ENCODE assay signal across 11 mouse cellular contexts in the genomic region with DNA sequence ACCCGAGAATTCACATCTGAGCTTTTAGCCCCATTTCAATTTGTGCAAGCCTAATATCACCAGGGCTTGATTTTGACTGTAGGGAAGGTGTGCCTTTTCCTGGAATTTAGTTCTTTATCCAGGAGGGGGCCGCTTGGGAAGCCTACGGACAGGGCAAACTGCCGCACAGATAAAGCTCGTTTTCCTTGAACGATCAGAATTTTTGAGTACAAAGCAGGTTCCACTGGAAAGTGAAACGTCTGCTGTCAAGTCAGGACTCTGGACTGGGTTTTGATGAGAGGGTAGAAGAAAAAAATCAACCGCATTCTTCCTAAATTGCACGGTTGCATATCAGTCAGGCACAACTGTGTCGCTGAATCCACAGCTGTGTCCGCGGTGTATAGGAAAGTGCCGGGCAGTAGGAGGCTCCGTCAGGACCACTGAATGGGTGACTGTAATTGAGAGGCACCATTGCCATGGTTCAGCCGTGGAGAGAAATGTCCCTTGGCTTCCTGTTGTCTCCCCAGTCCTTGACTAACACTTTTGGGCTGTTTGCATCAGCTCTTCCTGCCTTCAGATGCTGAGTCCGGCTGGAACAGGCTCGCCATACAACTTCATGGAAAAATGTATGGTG. TPM values are rescaled to one million over a fixed set of nuclear protein-coding genes. Genes with fewer than 3 reads are reported as not detected.
A peak's percentile ranks its signal among the peaks of the same experiment; 100 is the strongest.
DNase-seq lines count a peak whose midpoint lies in the region; ATAC-seq lines count a peak whose summit lies in the region.
"Had no signal": no experiment of that assay in that cellular context is flagged by ENCODE, and none has a peak within 500 bp of the region (broad histone marks: within the 10 kb centered on the region; RNA-seq: fewer than 3 reads in every experiment).

No protein-coding gene starts in this region.

- H3K9ac ChIP-seq in heart, embryonic 15.5 days: no peak overlapping the region
- peak overlapping the region; percentile 47 for H3K9ac ChIP-seq in forebrain, embryonic 14.5 days (ENCODE audit: low read length)
- peak overlapping the region; percentile 29; the same call in 1 of the 2 replicates for H3K9ac ChIP-seq in midbrain, embryonic 13.5 days (replicated peaks)

- no peak overlapping the region for H3K27ac ChIP-seq in heart, embryonic 15.5 days
- no peak overlapping the region for H3K27ac ChIP-seq in embryonic facial prominence, embryonic 10.5 days (replicated peaks)
- H3K27ac ChIP-seq in forebrain, embryonic 14.5 days (ENCODE audit: low read depth, low read length): peak overlapping the region; percentile 49
- H3K27ac ChIP-seq in midbrain, embryonic 13.5 days: peak overlapping the region; percentile 70

- H3K4me3 ChIP-seq in heart, embryonic 15.5 days: 0 out of 2 replicates have a peak overlapping the region, but pooled peaks have one; percentile 12
- H3K4me3 ChIP-seq in embryonic facial prominence, embryonic 10.5 days: peak overlapping the region; percentile 41
- H3K4me3 ChIP-seq in forebrain, embryonic 14.5 days (ENCODE audit: low read depth, low read length): peak overlapping the region; percentile 16; the same call in 1 of the 2 replicates
- peak overlapping the region; percentile 17 for H3K4me3 ChIP-seq in midbrain, embryonic 13.5 days (replicated peaks)

- H3K27me3 ChIP-seq in heart, embryonic 15.5 days: peaks cover 10% of the 10 kb centered on the region
- peaks cover 5% of the 10 kb centered on the region; the same call in 1 of the 2 replicates for H3K27me3 ChIP-seq in embryonic facial prominence, embryonic 10.5 days (replicated peaks; ENCODE audit: low read depth, poor library complexity, severe bottlenecking)
- H3K27me3 ChIP-seq in forebrain, embryonic 14.5 days (replicated peaks; ENCODE audit: control insufficient read depth, insufficient read depth, low read length): no peaks in the 10 kb centered on the region
- H3K27me3 ChIP-seq in midbrain, embryonic 13.5 days: no peaks in the 10 kb centered on the region

- no peak for ATAC-seq in heart, embryonic 15.5 days (replicated peaks; ENCODE audit: insufficient number of reproducible peaks, insufficient read depth, low FRiP score, low read depth)
- peak; percentile 36; the same call in 1 of the 2 replicates for ATAC-seq in forebrain, embryonic 14.5 days
- ATAC-seq in midbrain, embryonic 13.5 days: peak; percentile 57; the same call in 1 of the 2 replicates
- ATAC-seq in megakaryocyte progenitor cell, adult 5-6 weeks (replicated peaks; ENCODE audit: poor library complexity): no peak

- H3K36me3 ChIP-seq in heart, embryonic 15.5 days: no peaks in the 10 kb centered on the region
- no peaks in the 10 kb centered on the region for H3K36me3 ChIP-seq in embryonic facial prominence, embryonic 10.5 days (replicated peaks)
- no peaks in the 10 kb centered on the region for H3K36me3 ChIP-seq in forebrain, embryonic 14.5 days (ENCODE audit: control insufficient read depth, insufficient read depth, low read length)
- H3K36me3 ChIP-seq in midbrain, embryonic 13.5 days: no peaks in the 10 kb centered on the region

- H3K9me3 ChIP-seq in heart, embryonic 15.5 days (replicated peaks): no peaks in the 10 kb centered on the region
- H3K9me3 ChIP-seq in embryonic facial prominence, embryonic 10.5 days: no peaks in the 10 kb centered on the region
- H3K9me3 ChIP-seq in forebrain, embryonic 14.5 days (replicated peaks; ENCODE audit: control insufficient read depth, low read length): no peaks in the 10 kb centered on the region
- no peaks in the 10 kb centered on the region for H3K9me3 ChIP-seq in midbrain, embryonic 13.5 days

- 52% methylated on average over 17 of the region's 17 CpGs for WGBS in heart, embryonic 15.5 days
- WGBS in embryonic facial prominence, embryonic 10.5 days: 41% methylated on average over 17 of the region's 17 CpGs
- 20% methylated on average over 17 of the region's 17 CpGs for WGBS in forebrain, embryonic 14.5 days
- WGBS in midbrain, embryonic 13.5 days: 23% methylated on average over 17 of the region's 17 CpGs

- peak overlapping the region; percentile 40 for H3K4me2 ChIP-seq in heart, embryonic 15.5 days
- H3K4me2 ChIP-seq in forebrain, embryonic 14.5 days (ENCODE audit: low read length): peak overlapping the region; percentile 46
- peak overlapping the region; percentile 47 for H3K4me2 ChIP-seq in midbrain, embryonic 13.5 days (replicated peaks)

- H3K4me1 ChIP-seq in heart, embryonic 15.5 days (replicated peaks): peaks cover 10% of the 10 kb centered on the region
- H3K4me1 ChIP-seq in embryonic facial prominence, embryonic 10.5 days: peaks cover 17% of the 10 kb centered on the region
- peaks cover 28% of the 10 kb centered on the region for H3K4me1 ChIP-seq in forebrain, embryonic 14.5 days (ENCODE audit: control insufficient read depth, insufficient read depth, low read length)
- peaks cover 30% of the 10 kb centered on the region for H3K4me1 ChIP-seq in midbrain, embryonic 13.5 days (replicated peaks)

- no peak for DNase-seq in heart, adult 9 months (ENCODE audit: low spot score in 2 of 2)
- peak; percentile 26 for DNase-seq in embryonic facial prominence, embryonic 10.5 days (ENCODE audit: low spot score)
- DNase-seq in forebrain, embryonic 14.5 days (ENCODE audit: low spot score): peak; percentile 19
- no peak for DNase-seq in cerebellum, adult 11 months
- no peak for DNase-seq in spleen, postnatal 36 days (ENCODE audit: low spot score in 2 of 2)
- DNase-seq: cerebellum, adult 9-10 months; gastrocnemius, postnatal 10 days; lung, adult 18-20 months had no signal

RNA-seq across cellular contexts. Expression of a gene that starts 19.2 kb away (rescaled TPM):
- polyA plus RNA-seq in heart, embryonic 15.5 days (2015; fragmentation: Nextera tagmentation; extraction: Ambion mirVana): 56.7 and 64.0 TPM in 2 replicates
- polyA plus RNA-seq in embryonic facial prominence, embryonic 10.5 days (2016; fragmentation: Nextera tagmentation; extraction: Ambion mirVana): 119 and 122 TPM in 2 replicates
- 195 and 222 TPM in 2 replicates for polyA plus RNA-seq in forebrain, embryonic 14.5 days (2014; fragmentation: Nextera tagmentation; extraction: Ambion mirVana)
- polyA plus RNA-seq in midbrain, embryonic 13.5 days (2015; fragmentation: Nextera tagmentation; extraction: Ambion mirVana): 184 and 211 TPM in 2 replicates
- 87.8 and 104 TPM in 2 replicates for total RNA-seq in megakaryocyte progenitor cell, adult 5-6 weeks (2015)
- total RNA-seq in megakaryocyte progenitor cell, adult 5-6 weeks (2017): 75.0 and 89.2 TPM in 2 replicates

Comparison
In these comparisons a context has a peak if more than half of its experiments do, and no peak if none do; other contexts are left out.
1. ATAC-seq: peak in forebrain, embryonic 14.5 days (single experiment) and midbrain, embryonic 13.5 days (single experiment); none in heart, embryonic 15.5 days (single experiment) and megakaryocyte progenitor cell, adult 5-6 weeks (single experiment).
2. H3K27ac ChIP-seq: peak in forebrain, embryonic 14.5 days (single experiment) and midbrain, embryonic 13.5 days (single experiment); none in heart, embryonic 15.5 days (single experiment) and embryonic facial prominence, embryonic 10.5 days (single experiment).
3. DNase-seq: peak in embryonic facial prominence, embryonic 10.5 days (single experiment) and forebrain, embryonic 14.5 days (single experiment); none in heart, adult 9 months (0 of 2), cerebellum, adult 11 months (single experiment) and spleen, postnatal 36 days (0 of 2).
4. Peak in every context shown above with its lines, with median percentiles within 50 percentile points of each other: H3K4me2 ChIP-seq and H3K4me3 ChIP-seq.